Mouse (Mus musculus) lung, adult 2 months (tissue): ENCODE results near the gene Lims1.

Source experiments
- CTCF ChIP-seq: fragments of 200-500 bp; IDR thresholded peaks from 2 replicates; pipeline ENCODE4 v1.5.1; 2011; ENCODE audit warnings: mild to moderate bottlenecking, low read length, control low read depth; ENCODE audit not compliant: insufficient read depth
- POLR2A ChIP-seq: fragments of 200-500 bp; IDR thresholded peaks from 2 replicates; pipeline ENCODE4 v1.6.1; 2011; ENCODE audit warnings: low read depth, mild to moderate bottlenecking, control low read depth, low read length, borderline replicate concordance; ENCODE audit errors: extremely low read depth

DNA sequence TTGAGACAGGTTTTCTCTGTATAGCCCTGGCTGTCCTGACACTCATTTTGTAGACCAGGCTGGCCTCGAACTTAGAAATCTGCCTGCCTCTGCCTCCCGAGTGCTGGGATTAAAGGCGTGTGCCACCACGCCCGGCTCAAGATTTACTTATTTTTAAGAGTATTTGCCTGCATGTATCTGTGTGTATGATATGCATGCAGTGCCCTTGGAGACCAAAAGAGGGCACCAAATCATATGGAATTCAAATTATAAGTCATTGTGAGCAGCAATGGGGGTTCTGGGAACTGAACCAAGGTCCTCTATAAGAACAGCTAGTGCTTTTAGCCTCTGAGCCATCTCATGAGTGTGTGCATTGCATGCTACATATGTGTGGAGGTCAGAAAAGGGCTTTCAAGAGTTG, 10.4 kb upstream of the Lims1 start:
- no peak for TF ChIP-seq POLR2A
- TF ChIP-seq CTCF: no peak
